Mouse (Mus musculus) midbrain, postnatal 0 days (tissue): ENCODE measurements around the gene Rgma. TPM values are rescaled to one million over a fixed set of nuclear protein-coding genes. Genes with fewer than 3 reads are reported as not detected.
A peak's percentile ranks its signal among the peaks of the same experiment; 100 is the strongest.

Experiments used
- ATAC-seq: fragments of 200-750 bp; cut with Nextera tagmentation; 2 replicates; pipeline ENCODE4 v1.8.0; 2017; ENCODE audit warnings: moderate number of reproducible peaks, mild to moderate bottlenecking, moderate TSS enrichment, moderate library complexity; ENCODE audit not compliant: low FRiP score
- DNase-seq: peaks from one replicate; pipeline ENCODE4 v3.0.0-alpha.2; 2015; ENCODE audit warnings: low spot score
- H3K27ac ChIP-seq: fragments of 300-500 bp; sonication (generic); 2 replicates; pipeline ENCODE4 v1.5.1; 2014; ENCODE audit warnings: low read depth, mild to moderate bottlenecking, low read length, mixed read lengths
- H3K27me3 ChIP-seq: fragments of 300-500 bp; sonication (generic); 2 replicates; pipeline ENCODE4 v1.6.1; 2014; ENCODE audit warnings: low read length, control low read depth, mixed read lengths; ENCODE audit not compliant: insufficient read depth
- H3K36me3 ChIP-seq: fragments of 300-500 bp; sonication (generic); 2 replicates; pipeline ENCODE4 v1.6.1; 2014; ENCODE audit warnings: low read length, control low read depth, mixed read lengths; ENCODE audit not compliant: insufficient read depth
- H3K4me1 ChIP-seq: fragments of 300-500 bp; sonication (generic); 2 replicates; pipeline ENCODE4 v1.6.1; 2014; ENCODE audit warnings: mild to moderate bottlenecking, control low read depth, antibody characterized with exemption, low read length, mixed read lengths; ENCODE audit not compliant: insufficient read depth
- H3K4me2 ChIP-seq: fragments of 300-500 bp; sonication (generic); 2 replicates; pipeline ENCODE4 v1.6.1; 2014; ENCODE audit warnings: low read depth, mild to moderate bottlenecking, low read length, mixed read lengths; ENCODE audit not compliant: poor library complexity, severe bottlenecking
- H3K4me3 ChIP-seq: fragments of 300-500 bp; sonication (generic); 2 replicates; pipeline ENCODE4 v1.5.1; 2014; ENCODE audit warnings: low read depth, mild to moderate bottlenecking, low read length, moderate library complexity
- H3K9ac ChIP-seq: fragments of 300-500 bp; sonication (generic); replicated peaks from 2 replicates; pipeline ENCODE4 v1.6.1; 2014; ENCODE audit warnings: mild to moderate bottlenecking, low read length, moderate library complexity, mixed read lengths; ENCODE audit not compliant: poor library complexity, severe bottlenecking
- H3K9me3 ChIP-seq: fragments of 300-500 bp; sonication (generic); 2 replicates; pipeline ENCODE4 v1.6.1; 2016; ENCODE audit warnings: low read length, control low read depth
- CTCF ChIP-seq: IDR thresholded peaks from 2 replicates; pipeline ENCODE4 v1.5.1; 2016; ENCODE audit warnings: antibody characterized with exemption, mild to moderate bottlenecking
- WGBS: fragments of 180-500 bp; shearing (Covaris S2); extraction: QIAGEN DNeasy Blood & Tissue Kit; methylation state at CpG from one replicate; pipeline ENCODE4 v1.1.7; 2014; 5-methylcytosine and 5-hydroxymethylcytosine counted together
- polyA plus RNA-seq: library from polyadenylated mRNA; unstranded; fragments of >200 nt; fragmentation: Nextera tagmentation; extraction: Ambion mirVana; gene quantifications from 2 replicates; pipeline ENCODE4 v1.2.1, GENCODE M21; 2015
- total RNA-seq: library from RNA; depleted of rRNA; stranded (reverse); fragments of >200 nt; gene quantifications from 2 replicates; pipeline ENCODE4 v1.2.3, GENCODE M21; 2014

The Rgma gene
- total and polyA plus RNA-seq, 2 experiments from 2014 or later, result 42.9 to 160 TPM

DNA sequence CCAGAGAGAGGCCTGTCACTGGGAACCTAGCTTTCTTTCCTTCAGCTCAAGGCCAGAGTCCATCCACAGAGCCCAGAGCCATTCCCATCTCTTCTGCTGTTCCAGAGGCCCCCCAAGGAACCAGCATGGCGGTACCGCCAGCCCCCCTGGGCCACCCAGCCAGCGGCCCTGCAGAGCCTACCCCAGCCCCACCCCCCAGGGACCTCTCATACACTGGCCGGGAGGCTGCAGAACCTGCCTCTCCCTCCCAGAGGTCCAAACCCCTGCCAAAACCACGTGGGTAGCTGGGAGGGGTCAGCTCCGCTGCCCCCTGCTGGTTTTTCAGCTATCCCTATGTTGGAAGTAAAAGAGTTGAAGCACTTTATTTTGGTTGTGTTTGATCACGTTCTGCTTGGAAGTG lies 44.1 kb downstream of the Rgma start:
- no peak overlapping the region for H3K27ac ChIP-seq
- peaks cover 20% of the 10 kb centered on the region; the same call in 1 of the 2 replicates for H3K36me3 ChIP-seq
- ATAC-seq (no peak; the same call in 1 of the 2 replicates), DNase-seq (no peak)
- H3K4me2 ChIP-seq, result no peak overlapping the region
- no peaks in the 10 kb centered on the region for H3K27me3 ChIP-seq
- H3K9me3 ChIP-seq, result no peaks in the 10 kb centered on the region
- H3K4me3 ChIP-seq, result no peak overlapping the region
- no peaks in the 10 kb centered on the region for H3K4me1 ChIP-seq
- 33% methylated on average over 7 of the region's 7 CpGs for WGBS
- TF ChIP-seq CTCF, result peak; percentile 58
- H3K9ac ChIP-seq, result no peak overlapping the region

DNA sequence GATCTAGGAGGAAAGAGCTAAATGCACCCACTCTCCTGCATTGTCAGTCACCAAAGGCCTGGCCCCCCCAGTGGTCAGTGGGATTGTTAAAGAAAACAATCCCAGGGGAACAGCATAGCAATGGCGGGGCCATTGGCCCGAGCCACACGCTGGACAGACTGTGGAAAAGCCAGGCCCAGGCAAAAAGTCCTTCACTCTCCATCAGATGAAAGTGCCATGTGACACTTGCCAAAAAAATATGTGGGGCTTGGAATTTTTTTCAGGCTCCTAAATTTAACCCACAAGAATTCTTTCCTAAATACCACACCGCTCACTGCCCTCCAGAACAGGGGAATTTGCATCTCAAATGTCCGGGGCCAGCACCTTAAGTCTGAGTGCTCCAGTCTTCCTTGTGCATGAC lies 45.5 kb downstream of the Rgma start:
- H3K9me3 ChIP-seq, result no peaks in the 10 kb centered on the region
- TF ChIP-seq CTCF, result no peak
- 0 out of 2 replicates have a peak, but pooled peaks cover 2% of the 10 kb centered on the region for H3K4me1 ChIP-seq
- H3K4me3 ChIP-seq, result no peak overlapping the region
- ATAC-seq (no peak), DNase-seq (no peak)
- H3K9ac ChIP-seq, result 0 out of 2 replicates have a peak overlapping the region, but pooled peaks have one; percentile 29
- H3K27ac ChIP-seq, result no peak overlapping the region
- H3K27me3 ChIP-seq, result no peaks in the 10 kb centered on the region
- H3K4me2 ChIP-seq, result no peak overlapping the region
- H3K36me3 ChIP-seq, result peaks cover 16% of the 10 kb centered on the region; the same call in 1 of the 2 replicates
- WGBS, result 44% methylated on average over 5 of the region's 5 CpGs

DNA sequence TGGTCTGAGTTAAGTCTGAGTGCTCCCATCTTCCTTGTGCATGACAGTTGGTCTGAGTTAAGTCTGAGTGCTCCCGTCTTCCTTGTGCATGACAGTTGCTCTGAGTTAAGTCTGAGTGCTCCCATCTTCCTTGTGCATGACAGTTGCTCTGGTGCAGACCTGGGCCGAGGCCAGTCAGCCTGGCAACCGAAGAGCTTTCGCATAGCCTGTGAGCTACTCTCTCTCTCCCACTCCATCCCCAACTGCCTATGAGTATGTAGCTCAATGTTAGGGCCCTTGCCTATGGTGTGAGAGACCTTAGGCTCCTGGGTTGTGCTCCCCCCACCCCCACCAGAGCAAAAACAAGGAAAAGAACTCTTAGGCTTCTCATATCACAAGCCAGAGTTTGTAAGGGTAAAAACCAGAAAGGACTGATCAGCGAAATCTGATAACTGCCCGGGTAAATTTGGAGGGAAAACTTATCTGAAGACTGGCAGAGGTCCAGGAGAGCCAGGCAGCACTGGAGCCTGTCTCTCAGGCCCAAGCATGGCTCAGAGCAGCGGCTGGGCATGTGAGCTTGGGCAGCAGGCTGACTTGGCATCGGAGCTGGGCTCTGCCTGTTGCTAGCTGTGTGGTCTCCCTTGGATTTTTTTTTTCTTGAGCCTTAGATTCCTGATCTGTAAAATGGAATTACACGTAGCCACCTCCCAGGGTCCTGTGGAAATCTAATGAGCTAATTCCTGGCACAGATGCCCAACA lies 46.1 kb downstream of the Rgma start:
- Histone ChIP-seq H3K27ac (no peak overlapping the region), H3K9ac (no peak overlapping the region), H3K4me2 (no peak overlapping the region), H3K27me3 (no peaks in the 10 kb centered on the region), H3K9me3 (no peaks in the 10 kb centered on the region), H3K36me3 (peaks cover 14% of the 10 kb centered on the region; the same call in 1 of the 2 replicates), H3K4me1 (0 out of 2 replicates have a peak, but pooled peaks cover 2% of the 10 kb centered on the region), H3K4me3 (no peak overlapping the region)
- ATAC-seq, result peak; percentile 45; the same call in 1 of the 2 replicates
- DNase-seq, result peak; percentile 83
- TF ChIP-seq CTCF, result no peak
- WGBS, result 44% methylated on average over 9 of the region's 9 CpGs

DNA sequence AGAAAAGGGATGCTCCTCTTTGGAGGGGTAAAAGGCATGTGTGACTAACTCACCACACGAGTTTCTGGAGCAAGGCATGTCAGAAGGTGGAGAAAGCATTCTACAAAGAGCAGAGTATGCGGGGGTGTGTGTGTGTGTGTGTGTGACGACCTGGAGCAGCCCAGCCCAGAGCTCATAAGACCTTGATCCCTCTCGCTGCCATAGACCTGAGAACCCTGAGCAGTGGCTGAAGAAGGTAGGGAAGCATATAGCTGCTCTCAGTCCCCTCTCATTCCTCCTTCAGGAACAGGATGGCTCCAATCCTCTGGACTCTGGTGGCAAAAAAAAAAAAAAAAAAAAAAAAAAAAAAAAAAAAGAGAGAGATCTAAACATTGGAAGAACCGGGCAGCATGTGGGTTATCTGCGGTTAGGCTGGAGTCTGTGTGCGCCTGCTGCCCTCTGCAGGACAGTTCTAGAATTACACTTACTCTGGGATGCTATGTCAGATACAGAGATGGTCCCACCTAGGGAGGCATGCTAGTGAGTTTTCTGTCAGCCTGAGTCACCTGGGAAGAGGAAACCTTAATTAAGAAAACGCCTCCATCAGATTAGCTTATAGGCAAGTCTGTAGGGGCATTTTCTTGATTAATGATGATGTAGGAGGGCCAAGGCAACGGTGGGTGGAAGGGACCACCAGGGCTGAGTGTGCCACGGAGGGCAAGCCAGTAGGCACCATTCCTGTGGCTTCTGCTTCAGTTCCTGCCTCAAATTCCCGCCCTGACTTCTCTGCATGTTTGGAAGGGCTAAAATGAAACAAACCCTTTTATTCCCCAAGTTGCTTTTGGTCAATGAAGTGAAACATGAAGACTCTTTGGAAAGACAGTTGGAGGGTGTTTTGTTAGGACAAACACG lies 47.2 kb downstream of the Rgma start:
- TF ChIP-seq CTCF, result peak; percentile 92
- no peak overlapping the region for H3K27ac ChIP-seq

DNA sequence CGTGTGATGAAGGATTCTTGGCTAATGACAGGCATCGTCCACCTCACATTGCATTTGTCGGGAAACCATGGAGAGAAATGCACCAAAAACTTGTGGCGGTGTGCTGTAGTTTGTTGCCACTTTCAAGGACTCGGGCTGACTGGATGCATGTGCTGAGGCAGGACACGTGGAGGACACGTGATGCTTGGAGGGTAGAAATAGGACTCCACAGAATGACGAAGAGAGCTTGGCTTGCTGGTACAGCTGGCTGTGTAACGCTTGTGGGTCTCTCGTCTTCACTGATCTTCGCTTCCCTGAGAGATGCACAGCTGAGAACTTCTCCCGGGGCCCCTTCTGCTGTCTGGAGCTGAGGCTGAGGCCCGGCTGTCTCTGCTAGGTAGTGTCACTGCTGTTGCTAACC lies 47.9 kb downstream of the Rgma start:
- no peak overlapping the region for H3K27ac ChIP-seq
- TF ChIP-seq CTCF, result no peak
- no peak overlapping the region for H3K9ac ChIP-seq
- H3K4me2 ChIP-seq, result no peak overlapping the region
- ATAC-seq (no peak), DNase-seq (no peak)
- no peaks in the 10 kb centered on the region for H3K27me3 ChIP-seq
- no peaks in the 10 kb centered on the region for H3K9me3 ChIP-seq
- peaks cover 13% of the 10 kb centered on the region for H3K36me3 ChIP-seq
- no peak overlapping the region for H3K4me3 ChIP-seq
- 0 out of 2 replicates have a peak, but pooled peaks cover 2% of the 10 kb centered on the region for H3K4me1 ChIP-seq
- 74% methylated on average over 13 of the region's 13 CpGs for WGBS

More for the DNA sequence above, 47.2 kb downstream of the Rgma start:
- Histone ChIP-seq H3K4me1 (0 out of 2 replicates have a peak, but pooled peaks cover 2% of the 10 kb centered on the region), H3K9me3 (no peaks in the 10 kb centered on the region), H3K27me3 (no peaks in the 10 kb centered on the region), H3K4me3 (no peak overlapping the region), H3K36me3 (peaks cover 13% of the 10 kb centered on the region; the same call in 1 of the 2 replicates), H3K9ac (no peak overlapping the region), H3K4me2 (no peak overlapping the region)
- DNase-seq, result peak; percentile 90
- 0 out of 2 replicates have a peak, but pooled peaks have one; percentile 25 for ATAC-seq
- 24% methylated on average over 12 of the region's 12 CpGs for WGBS
